Comparison of ENCODE assay signal across 9 mouse cellular contexts in genomic region chr11:70171847-70172246, GRCm38 (mm10). TPM values are rescaled to one million over a fixed set of nuclear protein-coding genes. Genes with fewer than 3 reads are reported as not detected.
A peak's percentile ranks its signal among the peaks of the same experiment; 100 is the strongest.
DNase-seq lines count a peak whose midpoint lies in the region; ATAC-seq lines count a peak whose summit lies in the region.
"Had no signal": no experiment of that assay in that cellular context is flagged by ENCODE, and none has a peak within 500 bp of the region (broad histone marks: within the 10 kb centered on the region; RNA-seq: fewer than 3 reads in every experiment).

No protein-coding gene starts in this region.

- H3K4me3 ChIP-seq in hindbrain, embryonic 14.5 days (replicated peaks; ENCODE audit: low read length), result no peak overlapping the region
- no peak overlapping the region for H3K4me3 ChIP-seq in limb, embryonic 10.5 days

- no peaks in the 10 kb centered on the region for H3K9me3 ChIP-seq in hindbrain, embryonic 14.5 days (ENCODE audit: control insufficient read depth, low read length)
- H3K9me3 ChIP-seq in limb, embryonic 10.5 days (replicated peaks), result no peaks in the 10 kb centered on the region

- no peaks in the 10 kb centered on the region for H3K36me3 ChIP-seq in hindbrain, embryonic 14.5 days (replicated peaks; ENCODE audit: control insufficient read depth, insufficient read depth)
- H3K36me3 ChIP-seq in limb, embryonic 10.5 days, result no peaks in the 10 kb centered on the region

- ATAC-seq in hindbrain, embryonic 14.5 days (ENCODE audit: low FRiP score), result no peak

- WGBS in hindbrain, embryonic 14.5 days, result 54% methylated on average over 3 of the region's 3 CpGs
- WGBS in limb, embryonic 10.5 days, result 62% methylated on average over 3 of the region's 3 CpGs

- H3K27me3 ChIP-seq in hindbrain, embryonic 14.5 days (ENCODE audit: control insufficient read depth, insufficient read depth, low read length), result no peaks in the 10 kb centered on the region
- H3K27me3 ChIP-seq in limb, embryonic 10.5 days (ENCODE audit: low read depth, poor library complexity, severe bottlenecking), result no peaks in the 10 kb centered on the region

- no peak overlapping the region for H3K9ac ChIP-seq in hindbrain, embryonic 14.5 days

- no peak overlapping the region for H3K4me2 ChIP-seq in hindbrain, embryonic 14.5 days (replicated peaks)

- no peak overlapping the region for H3K27ac ChIP-seq in hindbrain, embryonic 14.5 days
- no peak overlapping the region for H3K27ac ChIP-seq in limb, embryonic 10.5 days

- DNase-seq in cerebellum, adult 9-10 months, result peak; percentile 44
- DNase-seq in cerebellum, adult 11-12 months, result no peak
- peak; percentile 26 for DNase-seq in urinary bladder, postnatal 14 days (ENCODE audit: low spot score)
- DNase-seq in urinary bladder, postnatal 4 days (ENCODE audit: low spot score in 2 of 2), result no peak
- peak; percentile 31 for DNase-seq in forelimb bud, embryonic 11.5 days (ENCODE audit: low read depth, low spot score)
- DNase-seq in retina, embryonic 14.5 days (ENCODE audit: low spot score), result peak; percentile 51
- DNase-seq in hindbrain, embryonic 14.5 days (ENCODE audit: low spot score), result no peak
- DNase-seq in limb, embryonic 10.5 days (ENCODE audit: low spot score), result no peak

- no peaks in the 10 kb centered on the region for H3K4me1 ChIP-seq in hindbrain, embryonic 14.5 days (replicated peaks; ENCODE audit: control insufficient read depth, insufficient read depth, low read length)
- H3K4me1 ChIP-seq in limb, embryonic 10.5 days, result peaks cover 10% of the 10 kb centered on the region

RNA-seq across cellular contexts. Expression of gene Clec10a, which starts 15.8 kb away (rescaled TPM):
- polyA plus RNA-seq in hindbrain, embryonic 14.5 days (2014; fragmentation: Nextera tagmentation; extraction: Ambion mirVana), result 0.78 and 1.2 TPM in 2 replicates
- not detected in 2 replicates for polyA plus RNA-seq in limb, embryonic 10.5 days (2016; fragmentation: Nextera tagmentation; extraction: Ambion mirVana)
- polyA plus RNA-seq: neural tube, embryonic 14.5 days had no signal

RNA-seq across cellular contexts. Expression of gene Slc16a11, which starts 40.7 kb away (rescaled TPM):
- 3.5 and 4.7 TPM in 2 replicates for polyA plus RNA-seq in hindbrain, embryonic 14.5 days (2014; fragmentation: Nextera tagmentation; extraction: Ambion mirVana)
- 0.84 and 1.6 TPM in 2 replicates for polyA plus RNA-seq in limb, embryonic 10.5 days (2016; fragmentation: Nextera tagmentation; extraction: Ambion mirVana)

RNA-seq across cellular contexts. Expression of gene Mgl2, which starts 41.7 kb away (rescaled TPM):
- polyA plus RNA-seq in hindbrain, embryonic 14.5 days (2014; fragmentation: Nextera tagmentation; extraction: Ambion mirVana), result 0.93 and 1.1 TPM in 2 replicates
- polyA plus RNA-seq in limb, embryonic 10.5 days (2016; fragmentation: Nextera tagmentation; extraction: Ambion mirVana), result 0.10 and 0.16 TPM in 2 replicates

RNA-seq across cellular contexts. Expression of gene Slc16a13, which starts 49.0 kb away (rescaled TPM):
- polyA plus RNA-seq in hindbrain, embryonic 14.5 days (2014; fragmentation: Nextera tagmentation; extraction: Ambion mirVana), result 12.9 and 13.4 TPM in 2 replicates
- 11.6 and 16.3 TPM in 2 replicates for polyA plus RNA-seq in limb, embryonic 10.5 days (2016; fragmentation: Nextera tagmentation; extraction: Ambion mirVana)

RNA-seq across cellular contexts. Expression of gene Bcl6b, which starts 57.8 kb away (rescaled TPM):
- 5.0 and 5.2 TPM in 2 replicates for polyA plus RNA-seq in hindbrain, embryonic 14.5 days (2014; fragmentation: Nextera tagmentation; extraction: Ambion mirVana)
- 5.6 and 7.5 TPM in 2 replicates for polyA plus RNA-seq in limb, embryonic 10.5 days (2016; fragmentation: Nextera tagmentation; extraction: Ambion mirVana)

Comparison
In these comparisons a context has a peak if more than half of its experiments do, and no peak if none do; other contexts are left out.
1. DNase-seq: peak in cerebellum, adult 9-10 months (single experiment), urinary bladder, postnatal 14 days (single experiment), forelimb bud, embryonic 11.5 days (single experiment) and retina, embryonic 14.5 days (single experiment); none in cerebellum, adult 11-12 months (single experiment), urinary bladder, postnatal 4 days (0 of 2), hindbrain, embryonic 14.5 days (single experiment) and limb, embryonic 10.5 days (single experiment).